Mouse (Mus musculus) liver, adult (tissue): ENCODE data around the gene Vgll4.
A peak's percentile ranks its signal among the peaks of the same experiment; 100 is the strongest.

Source experiments
- GATA4 ChIP-seq: IDR thresholded peaks from 2 replicates; pipeline ENCODE4 v1.6.1; 2014; ENCODE audit warnings: mild to moderate bottlenecking, low read length; ENCODE audit not compliant: insufficient replicate concordance

Gene Vgll4

DNA sequence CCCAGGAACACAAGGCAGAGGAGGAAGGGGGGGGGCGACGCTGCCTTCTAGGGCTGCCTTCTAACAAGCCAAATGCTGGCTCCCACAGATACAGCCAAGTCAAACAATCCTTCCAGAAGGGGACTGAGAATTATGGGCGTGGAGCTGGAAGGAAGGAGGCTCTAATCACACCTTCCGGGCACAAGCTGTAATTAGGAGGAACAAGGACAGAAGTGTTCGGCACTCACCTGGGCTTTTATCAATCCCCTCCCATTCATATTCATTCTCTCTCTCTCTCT lies 53.1 kb downstream of the Vgll4 start:
- no peak for TF ChIP-seq GATA4

DNA sequence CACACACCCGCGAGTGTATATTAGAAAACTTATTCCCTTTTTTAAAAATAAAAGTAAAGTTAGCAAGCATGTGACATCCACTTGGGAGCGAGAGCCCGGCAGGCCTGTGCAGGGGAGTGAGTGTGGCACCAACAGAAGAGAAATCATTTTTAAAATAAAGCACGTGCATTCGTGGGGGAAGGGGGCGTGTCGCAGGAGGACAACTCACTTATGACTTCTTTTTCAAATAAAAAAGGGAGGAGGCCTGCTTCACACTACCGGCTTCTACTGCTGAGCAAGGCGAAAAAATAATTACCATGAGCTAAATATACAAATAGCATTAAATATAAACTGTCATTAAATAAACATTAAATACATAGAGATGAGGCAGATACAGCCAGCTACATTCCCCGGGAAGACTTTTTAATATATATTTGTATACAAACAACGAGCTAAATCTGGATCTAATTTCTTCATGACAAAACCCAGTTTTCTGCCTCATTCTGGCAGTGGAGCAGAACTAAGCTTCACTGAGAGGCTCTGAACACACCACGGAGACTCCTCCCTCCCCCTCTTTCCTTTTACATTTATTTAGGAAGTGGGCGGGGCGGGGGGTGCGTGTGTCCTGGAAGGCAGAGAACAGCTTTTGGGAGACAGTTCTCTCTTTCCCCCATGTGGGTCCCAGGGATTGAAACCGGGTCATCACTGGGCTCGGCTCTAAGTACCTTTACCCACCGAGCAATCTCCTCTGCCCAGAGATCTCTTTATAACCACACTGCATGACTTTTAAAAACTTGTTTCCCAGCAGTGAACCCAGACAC lies 53.7 kb downstream of the Vgll4 start:
- TF ChIP-seq GATA4 = no peak

DNA sequence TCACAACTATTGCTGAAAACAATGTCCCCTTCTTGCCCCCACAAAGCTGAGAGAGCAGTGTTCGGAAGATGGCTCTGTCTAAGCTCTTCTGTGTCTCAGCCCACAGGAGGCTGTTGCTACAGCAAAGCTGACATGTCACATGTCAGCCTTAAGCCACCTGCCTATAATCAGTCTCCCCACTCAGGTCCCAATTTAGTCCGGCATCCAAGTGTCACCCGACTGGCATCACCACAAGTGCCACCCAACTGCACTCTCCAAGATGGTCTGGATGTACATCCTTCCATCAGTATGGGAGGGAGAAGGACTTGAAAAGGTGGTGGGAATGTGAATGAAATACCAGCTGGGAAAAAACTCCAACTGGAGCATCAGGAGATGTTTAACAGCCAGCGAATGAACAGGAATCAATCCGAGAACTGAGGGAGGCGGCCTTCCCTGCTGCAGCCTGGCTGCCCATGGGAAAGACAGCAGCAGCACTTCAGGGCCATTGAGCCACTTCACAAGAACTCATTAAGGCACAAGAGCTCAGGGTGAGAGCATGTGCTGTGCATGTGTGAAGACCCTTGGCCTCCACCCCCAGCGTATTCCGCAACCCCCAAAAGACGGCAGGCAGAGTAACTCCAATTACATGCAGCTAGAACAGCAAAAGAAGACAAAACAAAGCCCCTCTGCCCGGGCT lies 55.6 kb downstream of the Vgll4 start:
- TF ChIP-seq GATA4 = no peak

DNA sequence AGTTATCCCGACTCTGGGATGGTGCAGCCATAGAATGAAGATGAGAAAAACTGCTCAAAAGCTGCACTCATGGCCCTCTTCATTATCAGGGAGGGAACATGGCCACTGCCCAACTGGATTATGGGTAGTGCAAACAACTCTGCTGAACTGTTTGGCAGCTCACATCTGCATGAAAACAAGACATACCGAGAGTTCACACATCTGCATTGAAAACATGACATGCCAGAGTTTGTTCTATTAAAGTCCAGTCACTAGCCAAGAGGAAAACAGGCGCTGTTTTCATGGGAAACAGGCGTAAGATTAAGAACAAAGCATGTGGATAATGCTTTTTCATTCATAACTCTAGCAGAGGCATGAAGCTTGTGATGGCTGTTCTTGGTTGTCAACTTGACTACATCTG lies 56.7 kb downstream of the Vgll4 start:
- TF ChIP-seq GATA4 = no peak; the same call in 1 of the 2 replicates

DNA sequence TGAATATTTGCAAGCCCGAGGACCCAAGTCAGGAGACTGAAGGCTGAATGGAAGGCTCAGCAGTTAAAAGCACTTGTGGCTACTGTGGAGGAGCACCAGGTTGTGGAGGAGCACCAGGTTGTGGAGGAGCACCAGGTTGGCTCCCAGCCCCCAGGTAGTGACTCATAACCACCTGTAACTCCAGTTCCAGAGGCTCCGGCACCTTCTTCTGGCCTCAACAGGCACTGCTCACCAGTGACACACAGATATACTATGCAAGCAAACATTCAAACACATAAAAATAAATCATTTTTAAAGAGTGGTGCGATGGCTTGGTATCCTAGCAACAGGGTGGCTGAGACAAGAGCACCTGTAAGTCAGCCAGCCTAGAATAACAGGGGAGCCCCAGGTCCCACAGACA lies 58.3 kb downstream of the Vgll4 start:
- no peak for TF ChIP-seq GATA4

DNA sequence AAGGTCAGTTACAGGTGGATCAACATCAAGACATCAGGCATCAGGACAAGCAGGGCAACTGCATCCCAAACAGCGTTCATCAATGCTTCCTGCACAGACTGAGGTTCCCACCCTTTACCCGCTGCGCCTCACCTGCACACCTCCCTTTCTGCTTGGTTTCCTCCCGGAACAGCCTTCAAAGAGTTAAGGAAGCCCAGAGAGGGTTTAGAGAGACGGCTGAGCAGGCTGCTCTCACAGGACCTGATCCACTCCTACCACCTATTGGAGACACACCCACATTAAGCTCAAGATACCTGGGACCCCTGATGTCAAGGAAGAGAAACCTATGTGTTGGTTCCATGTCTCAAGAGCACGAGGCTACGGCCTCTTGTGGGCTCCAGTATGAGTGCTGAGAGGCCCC lies 60.0 kb downstream of the Vgll4 start:
- no peak for TF ChIP-seq GATA4

DNA sequence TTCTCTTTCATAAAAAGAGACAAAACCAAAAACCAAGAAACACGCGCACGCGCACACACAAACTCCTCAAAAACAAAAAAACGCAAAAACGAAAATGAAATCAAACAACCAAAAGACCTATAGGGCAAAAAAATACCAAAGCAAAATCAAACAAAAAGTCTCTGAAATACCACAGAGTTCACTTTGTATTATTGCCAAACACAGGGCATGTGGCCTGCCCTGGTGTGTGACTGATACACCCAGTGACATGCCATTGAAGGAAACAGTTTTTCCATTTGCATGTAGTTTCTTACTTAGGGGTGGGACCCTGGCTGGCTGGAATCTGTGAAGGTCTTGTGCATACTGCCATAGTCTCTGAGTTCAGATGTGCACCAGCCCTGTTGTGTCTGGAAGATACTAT lies 62.3 kb downstream of the Vgll4 start:
- TF ChIP-seq GATA4 = no peak

DNA sequence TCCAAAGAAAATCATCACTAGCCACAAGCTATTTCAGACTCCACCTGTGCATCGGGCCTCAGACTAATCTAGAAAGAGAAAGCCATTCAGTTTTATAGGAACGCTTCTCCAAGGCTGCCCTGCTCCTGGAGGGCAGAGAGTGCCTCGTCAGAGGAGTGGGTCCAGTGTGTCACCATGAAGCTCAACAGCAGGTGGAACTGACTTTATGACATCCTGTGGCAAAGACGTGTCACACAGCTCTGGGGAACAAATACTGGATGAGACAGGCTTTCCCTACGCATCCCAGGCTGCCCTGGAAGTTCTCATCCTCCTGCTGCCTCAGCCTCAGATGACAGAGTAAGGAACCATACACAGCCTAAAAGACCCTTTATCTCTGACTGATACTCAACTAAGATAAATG lies 63.6 kb downstream of the Vgll4 start:
- TF ChIP-seq GATA4 = no peak

DNA sequence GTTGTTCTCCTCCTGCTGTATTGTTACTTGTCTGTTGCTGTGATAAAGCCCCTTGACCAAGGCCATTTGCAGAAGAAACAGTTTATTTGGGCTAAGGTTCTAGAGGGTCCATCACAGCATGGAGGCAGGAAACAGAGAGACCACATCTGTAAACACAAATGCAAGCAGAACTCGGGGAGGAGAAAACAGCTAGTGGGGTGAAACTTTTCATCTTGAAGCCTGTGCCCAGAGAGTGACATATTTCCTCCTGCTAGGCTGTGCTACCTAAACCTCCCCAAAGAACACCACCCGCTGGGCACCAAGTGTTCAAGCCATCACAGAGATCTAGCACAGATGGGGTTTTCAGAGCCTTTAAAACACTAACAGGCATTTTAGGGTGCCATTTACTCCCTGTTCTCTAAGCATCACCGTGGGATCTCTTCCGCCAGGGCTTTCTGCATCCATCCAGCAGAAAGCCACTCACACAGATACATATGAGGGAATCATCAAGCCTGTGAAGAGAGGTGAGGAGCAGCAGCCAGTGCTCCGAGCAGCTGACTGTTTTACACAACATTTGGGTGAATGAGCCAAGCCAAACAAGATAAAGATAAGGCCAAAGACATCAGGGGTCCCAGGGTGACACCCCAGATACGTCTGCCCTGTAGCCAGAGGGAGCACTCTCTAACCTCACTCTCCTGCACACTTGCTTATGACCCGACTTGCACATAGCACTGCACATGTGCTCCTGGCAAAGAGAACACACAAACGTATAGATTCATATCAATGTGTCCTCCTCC lies 64.4 kb downstream of the Vgll4 start:
- TF ChIP-seq GATA4 = peak; percentile 84; the same call in 1 of the 2 replicates

DNA sequence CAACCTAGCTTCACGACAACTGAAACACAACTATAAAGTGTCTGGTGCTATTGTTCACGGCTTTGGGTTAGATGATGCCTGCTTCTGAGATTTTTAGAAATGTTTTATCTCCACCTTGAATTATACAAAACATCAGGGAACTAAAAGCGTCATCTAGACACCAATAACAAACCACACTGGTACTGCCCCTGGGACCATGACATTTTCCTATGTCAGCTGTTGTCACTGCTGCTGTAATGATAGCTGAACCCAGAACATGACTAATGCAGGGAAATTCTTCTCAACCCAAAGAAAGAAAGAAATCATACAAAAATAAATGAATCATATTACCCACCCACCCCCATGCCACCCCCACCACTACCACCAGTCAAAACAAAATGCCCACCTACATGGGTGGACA lies 65.0 kb downstream of the Vgll4 start:
- TF ChIP-seq GATA4 = no peak

DNA sequence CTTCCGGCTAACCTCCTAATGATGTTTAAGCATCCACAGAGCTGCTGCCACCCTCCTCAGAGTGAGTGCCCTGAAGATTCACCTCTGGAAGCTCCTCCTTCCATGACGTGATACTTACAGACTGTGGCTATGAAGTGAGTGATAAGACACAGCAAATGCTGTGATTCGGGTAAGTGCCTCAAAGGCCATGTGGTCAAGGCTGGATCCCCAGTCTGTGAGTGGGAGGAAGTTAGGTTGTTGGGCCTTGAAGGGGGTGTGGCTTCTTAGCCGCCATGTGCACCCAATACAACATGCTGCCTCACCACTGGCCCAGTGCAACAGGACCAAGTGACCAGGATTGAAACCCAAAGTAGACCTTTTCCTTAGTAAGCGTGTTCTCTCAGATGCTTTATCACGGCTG lies 65.6 kb downstream of the Vgll4 start:
- TF ChIP-seq GATA4 = no peak

DNA sequence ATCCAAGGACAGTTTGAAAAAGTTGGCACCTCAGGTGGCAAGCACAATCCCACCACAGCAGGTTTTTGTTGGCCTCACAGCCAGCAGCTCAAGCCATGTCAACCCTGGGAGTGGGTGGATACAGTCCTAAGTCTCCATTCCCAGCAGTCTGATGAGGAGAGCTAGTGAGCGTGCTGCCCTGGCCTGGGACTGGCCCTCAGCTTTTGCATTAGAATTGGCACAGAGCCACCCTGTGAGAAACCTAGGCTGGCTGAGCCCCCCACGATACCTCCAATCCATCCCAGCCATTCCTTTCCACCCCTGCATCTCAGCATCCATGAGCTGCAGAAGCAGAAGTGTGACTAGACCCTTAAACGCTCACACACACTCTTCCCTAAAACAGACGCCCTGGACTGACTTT lies 67.9 kb downstream of the Vgll4 start:
- TF ChIP-seq GATA4 = no peak

DNA sequence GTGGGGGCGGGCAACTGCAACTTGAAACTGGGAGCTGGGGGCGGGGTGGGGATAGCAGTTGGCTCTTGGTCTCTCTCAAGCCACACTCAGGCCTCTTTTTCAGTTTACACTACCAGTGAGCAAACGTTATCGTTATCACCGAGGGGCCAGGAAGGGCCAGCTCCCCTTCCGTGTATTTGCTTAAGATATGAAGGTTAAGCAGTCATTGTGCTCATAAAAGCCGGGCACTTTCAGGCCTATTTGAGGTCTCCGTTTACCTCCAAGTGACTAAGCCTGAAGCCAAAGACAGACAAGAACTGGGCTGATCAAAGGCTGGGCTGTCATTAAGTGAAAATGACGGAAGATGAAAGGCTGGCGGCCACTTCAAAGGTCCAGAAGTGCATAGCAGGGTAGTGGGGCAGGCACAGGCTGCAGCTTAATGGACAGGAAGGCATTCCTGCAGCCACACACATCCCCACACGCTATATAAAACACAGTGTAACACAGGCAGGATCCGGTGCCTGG lies 68.4 kb downstream of the Vgll4 start:
- peak; percentile 74; the same call in 1 of the 2 replicates for TF ChIP-seq GATA4

DNA sequence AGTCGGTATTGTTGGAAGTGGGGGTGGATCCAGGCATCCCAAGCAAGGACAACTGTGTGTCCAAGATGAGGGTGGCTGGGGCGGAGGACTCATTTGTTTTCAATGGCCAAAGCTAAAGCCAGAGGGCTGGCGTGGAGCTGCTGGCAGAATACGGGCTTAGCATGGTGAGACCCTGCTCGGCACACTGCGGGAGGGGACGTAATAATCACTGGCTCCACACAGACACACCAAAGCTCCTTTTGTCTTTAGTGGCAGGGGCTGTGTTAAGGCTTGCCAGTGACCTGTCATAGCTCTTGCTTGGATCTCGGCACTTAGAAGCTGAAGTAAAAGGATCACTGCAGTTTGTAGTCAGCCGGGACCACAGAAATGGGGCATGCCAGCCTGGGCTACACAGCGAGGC lies 69.6 kb downstream of the Vgll4 start:
- no peak for TF ChIP-seq GATA4

DNA sequence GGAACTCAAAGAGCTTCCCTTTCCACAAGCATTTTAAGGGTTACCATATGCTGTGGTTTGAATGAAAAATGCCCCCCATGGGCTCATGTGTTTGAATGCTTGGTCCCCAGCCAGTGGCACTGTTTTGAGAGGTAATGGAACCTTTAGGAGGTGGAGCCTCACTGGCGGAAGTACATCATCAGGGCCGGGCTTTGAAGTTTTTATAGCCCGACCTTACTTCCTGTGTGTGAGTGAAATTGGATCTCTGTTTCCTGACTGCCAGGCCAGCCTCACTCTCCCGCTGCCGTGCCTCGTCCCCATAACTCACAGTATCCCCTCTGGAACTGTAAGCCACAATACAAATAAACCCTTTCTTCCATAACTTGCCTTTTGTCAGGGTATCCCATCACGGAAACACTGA lies 70.1 kb downstream of the Vgll4 start:
- no peak for TF ChIP-seq GATA4

DNA sequence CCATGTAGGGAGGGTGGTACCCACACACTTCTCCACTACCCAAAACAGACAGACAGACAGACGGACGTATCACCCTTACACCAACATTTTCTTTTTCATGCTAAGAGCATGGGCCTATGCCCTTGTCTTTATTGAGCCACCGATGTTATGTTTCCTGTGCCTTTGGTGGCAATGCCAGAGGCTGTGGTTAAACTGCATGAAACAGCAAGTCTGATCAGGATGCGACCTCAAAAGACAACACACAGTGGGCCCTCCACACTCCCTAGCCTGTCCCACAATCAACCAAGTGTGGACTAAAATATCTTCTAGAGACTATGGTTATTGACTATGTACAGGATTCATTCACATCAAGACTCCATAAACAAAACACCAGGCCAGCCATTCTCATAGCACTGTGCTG lies 70.8 kb downstream of the Vgll4 start:
- no peak for TF ChIP-seq GATA4

DNA sequence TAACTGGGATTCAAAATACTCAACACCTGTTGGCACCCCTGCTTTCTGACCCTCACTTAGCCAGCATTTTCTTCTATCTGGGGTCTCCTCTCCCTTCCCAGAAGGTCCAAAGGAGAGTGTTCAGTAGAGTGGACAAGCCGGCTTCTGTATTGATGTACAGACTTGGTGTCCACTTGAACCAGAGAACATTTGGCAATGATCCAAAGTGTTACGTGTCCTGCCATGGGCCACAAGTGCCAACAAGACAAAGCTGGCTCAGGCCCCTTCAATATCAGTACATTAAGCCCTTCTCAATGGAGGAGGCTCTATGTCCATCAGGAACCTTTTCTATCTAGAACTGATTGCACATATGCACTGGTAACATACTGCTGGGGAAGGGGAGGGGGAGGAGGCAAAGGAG lies 73.5 kb downstream of the Vgll4 start:
- TF ChIP-seq GATA4 = no peak

DNA sequence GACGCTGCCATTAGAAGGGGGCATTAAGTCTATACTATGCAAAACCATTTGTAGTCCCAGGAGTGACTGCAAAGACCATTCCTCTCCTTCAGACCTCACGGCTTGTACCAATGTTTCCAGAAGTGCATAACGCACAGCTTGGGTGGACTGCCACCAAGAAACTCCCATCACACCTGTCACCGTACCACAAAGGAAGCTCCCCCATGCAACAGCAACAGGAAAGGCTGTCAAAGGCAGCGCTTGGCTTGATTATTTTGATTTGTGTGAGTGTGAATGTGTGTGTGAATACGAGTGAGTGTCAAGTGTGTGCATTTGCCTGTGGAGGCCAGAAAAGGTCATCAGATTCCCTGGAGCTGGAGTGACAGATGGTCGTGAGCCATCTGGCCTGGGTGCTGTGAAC lies 74.6 kb downstream of the Vgll4 start:
- no peak for TF ChIP-seq GATA4
